Mouse (Mus musculus) right cerebral cortex, adult 18-20 months (tissue): ENCODE data around the gene Kcnma1.

Experiments
- DNase-seq: peaks from one replicate; pipeline ENCODE4 v3.0.0; 2022; ENCODE audit warnings: mixed read lengths

Kcnma1 gene

DNA sequence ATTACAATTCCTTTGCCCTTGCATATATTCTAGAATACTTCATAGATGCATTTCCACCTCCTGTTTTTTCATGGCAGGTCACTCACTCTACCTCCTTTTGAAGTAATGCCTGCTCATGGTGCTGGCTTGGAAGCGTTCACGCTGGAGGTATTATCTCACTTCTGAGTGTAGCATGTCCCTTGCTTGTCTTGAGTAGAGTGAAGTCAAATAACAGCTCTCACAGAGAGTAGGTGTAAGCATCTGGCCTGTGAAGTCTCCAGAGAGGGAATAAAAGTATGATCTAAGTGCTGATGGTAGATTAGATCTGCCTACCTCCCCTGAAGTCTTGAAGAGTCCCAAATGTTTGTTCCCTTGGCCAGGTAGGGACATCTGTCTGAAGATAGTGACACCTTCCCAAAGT, 607.2 kb downstream of the Kcnma1 start:
- peak; percentile 29 for DNase-seq

GRCm38 (mm10) chr14:23400777-23401469, 613.4 kb downstream of the Kcnma1 start:
- DNase-seq = peak; percentile 43

DNA sequence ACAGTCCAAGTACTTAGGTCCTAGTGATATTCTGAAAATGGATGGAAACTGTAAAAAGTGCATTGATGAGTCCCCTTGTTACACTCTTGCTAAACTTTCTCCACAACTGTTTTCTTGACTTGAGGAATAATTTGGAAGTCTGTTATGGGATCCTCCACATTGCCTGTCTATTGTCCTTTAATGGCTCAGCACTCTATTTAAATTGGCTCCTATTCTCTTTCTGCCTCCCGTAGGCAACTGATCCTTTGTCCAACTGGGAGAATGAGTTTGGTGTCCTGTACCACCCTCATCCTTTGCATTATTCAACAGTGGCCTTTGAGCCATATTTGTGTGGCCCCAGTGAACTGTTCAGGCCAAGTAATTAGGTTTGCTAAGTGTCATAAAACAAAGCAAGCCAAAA, 616.6 kb downstream of the Kcnma1 start:
- DNase-seq = no peak

DNA sequence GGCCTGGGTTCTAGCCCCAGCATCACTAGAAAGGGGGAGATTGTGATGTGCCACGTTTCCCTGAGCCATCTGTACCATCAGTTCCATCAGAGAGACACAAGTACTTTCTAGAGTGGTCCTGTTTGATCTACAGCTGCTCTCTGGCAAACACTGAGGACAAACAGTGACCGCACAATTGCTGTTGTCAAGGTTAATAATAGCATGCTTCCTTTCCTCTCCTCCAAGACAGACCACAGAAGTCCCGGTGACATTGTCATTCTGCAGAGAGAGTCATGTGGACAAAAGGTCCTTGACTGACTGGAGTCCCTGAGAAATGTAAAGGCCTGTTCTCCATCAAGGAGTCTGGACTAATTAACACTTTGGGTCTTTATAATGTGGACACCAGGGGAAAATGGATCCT, 622.7 kb downstream of the Kcnma1 start:
- DNase-seq = no peak

DNA sequence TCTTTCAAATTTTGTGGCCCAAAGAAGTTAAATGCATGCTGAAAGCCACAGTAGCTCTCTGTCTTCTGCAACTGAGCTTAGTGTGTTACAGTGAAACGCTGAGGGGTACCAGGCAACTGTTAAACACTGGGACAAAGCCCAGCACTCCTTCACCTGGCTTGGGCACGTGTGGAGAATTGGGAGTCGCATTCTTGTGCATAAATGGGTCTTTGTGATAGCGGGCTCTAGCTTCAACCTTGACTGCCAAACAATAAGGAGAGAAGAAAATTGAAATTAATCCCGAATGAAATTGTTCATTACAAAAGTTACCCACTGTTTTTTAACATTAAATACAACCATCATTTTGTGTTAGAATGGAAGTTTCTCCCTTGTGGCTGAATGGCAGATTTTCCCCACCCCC, 623.5 kb downstream of the Kcnma1 start:
- DNase-seq = no peak

DNA sequence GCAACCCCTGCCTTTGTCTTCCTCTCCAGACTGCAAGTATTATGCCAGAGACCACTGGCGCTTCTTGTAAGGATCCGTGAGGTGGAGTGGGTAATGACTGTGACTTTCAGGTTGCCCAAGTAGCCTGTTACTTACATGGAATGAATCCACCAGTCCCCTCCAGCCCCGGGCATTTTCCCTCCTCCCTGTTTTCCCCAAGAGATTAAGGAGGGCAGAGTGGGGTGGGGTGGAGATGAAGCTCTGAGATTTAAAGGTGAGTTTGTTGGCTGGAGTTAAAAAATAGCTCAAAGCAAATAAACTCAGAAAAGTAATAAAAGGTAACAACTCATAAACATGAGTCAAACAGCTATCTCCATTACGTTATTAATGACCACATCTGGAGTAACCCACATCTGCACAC, 624.1 kb downstream of the Kcnma1 start:
- DNase-seq = no peak

DNA sequence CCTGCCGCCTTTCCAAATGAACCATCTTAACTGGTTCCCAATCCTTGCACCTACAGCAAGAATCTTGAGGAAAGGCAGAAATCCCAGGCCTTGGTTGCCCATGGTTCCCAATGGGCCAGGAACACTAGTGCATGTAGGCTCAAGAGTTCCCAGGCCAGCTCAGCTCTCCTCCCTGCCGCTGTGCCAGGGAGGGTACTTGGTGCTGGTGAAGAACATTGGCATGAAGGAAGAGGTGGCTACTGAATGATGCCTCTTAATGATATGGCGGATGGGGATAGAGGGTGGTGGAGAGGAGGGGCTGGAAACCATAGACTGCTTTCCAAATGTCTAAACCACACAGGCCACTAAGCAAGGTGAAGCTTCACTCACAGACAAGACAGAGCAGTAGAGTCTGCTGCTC, 627.5 kb downstream of the Kcnma1 start:
- no peak for DNase-seq

DNA sequence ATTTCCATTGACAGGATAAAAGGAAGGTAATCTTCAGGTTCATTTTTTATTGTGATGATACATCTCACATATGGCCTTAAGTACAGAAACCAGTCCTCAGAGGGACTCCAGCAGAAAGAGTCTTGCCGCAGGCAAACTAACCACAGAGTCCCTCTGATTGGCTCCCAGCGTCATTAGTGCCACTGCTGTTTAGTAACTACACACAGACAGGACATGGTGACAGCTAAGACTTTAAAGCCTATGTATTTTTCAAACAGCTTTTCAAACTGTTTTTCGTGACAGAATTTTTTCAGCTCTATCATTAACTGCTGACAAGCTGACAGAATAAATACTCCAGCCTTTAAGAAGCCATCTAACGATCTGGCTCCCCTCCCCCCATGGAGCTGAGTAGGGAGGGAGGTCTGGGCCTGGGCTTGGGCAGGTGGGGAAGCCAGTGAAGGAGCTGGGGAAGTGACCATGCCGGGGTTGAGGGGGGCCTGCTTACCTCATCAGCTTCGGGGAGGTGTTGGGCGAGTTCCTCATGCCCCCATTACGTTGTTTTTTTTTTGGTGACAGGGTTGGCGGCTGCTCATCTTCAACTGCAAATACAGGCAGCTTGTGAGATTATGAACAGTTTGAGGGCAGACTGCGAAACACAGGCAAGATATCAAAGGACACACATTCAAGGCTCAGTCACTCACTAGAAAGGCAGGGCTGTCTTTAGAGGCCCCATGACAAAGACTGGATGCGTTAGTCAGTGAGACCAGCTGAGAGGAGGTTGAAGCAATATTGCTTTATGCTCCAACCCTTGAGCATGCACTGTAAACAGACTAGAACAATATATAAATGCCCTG, 628.3 kb downstream of the Kcnma1 start:
- DNase-seq = no peak

GRCm38 (mm10) chr14:23378351-23379087, 635.8 kb downstream of the Kcnma1 start:
- no peak for DNase-seq

GRCm38 (mm10) chr14:23372021-23372420, 642.3 kb downstream of the Kcnma1 start:
- no peak for DNase-seq

DNA sequence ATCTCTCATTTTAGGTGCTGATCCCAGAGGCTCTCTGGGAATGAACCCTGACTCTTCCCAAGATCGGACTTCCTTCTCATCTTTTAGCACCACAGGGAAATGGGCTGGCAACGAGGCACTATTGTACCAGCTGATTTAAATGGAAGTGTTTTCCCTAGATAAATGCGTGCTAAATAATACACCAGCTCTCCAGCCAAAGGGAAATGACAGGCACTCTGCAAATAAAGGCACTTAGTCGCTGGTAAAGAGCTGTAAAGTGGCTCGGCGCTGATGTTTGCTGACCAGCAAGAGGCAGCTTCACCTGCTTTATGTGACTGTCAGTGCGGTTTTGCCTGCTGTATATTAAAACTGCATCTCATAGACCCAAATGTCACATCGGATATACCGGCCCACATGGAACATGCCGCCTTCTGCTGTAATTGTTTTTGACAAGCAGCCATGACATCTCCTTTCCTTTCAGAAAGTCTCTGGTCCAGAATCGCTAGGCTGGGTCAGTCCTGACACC, 653.7 kb downstream of the Kcnma1 start:
- no peak for DNase-seq

DNA sequence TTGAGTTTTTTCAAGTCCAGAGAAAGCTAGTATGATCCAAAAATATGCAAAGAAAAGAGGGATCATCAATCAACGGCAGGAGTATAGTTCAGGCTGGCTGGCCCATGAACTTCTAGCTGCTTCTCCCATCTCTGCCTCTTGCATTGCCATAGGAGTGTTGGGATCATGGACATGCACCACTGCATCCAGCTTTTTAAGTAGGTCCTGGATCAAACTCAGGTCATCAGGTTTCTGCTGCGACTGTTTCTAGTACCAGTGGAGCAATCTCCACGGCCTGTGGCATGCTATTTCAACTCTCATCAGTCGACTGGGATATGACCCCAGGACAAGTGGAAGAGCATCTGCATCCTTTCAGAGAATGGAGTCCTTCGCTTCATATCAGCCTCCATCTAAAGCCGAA, 655.5 kb downstream of the Kcnma1 start:
- DNase-seq = no peak

DNA sequence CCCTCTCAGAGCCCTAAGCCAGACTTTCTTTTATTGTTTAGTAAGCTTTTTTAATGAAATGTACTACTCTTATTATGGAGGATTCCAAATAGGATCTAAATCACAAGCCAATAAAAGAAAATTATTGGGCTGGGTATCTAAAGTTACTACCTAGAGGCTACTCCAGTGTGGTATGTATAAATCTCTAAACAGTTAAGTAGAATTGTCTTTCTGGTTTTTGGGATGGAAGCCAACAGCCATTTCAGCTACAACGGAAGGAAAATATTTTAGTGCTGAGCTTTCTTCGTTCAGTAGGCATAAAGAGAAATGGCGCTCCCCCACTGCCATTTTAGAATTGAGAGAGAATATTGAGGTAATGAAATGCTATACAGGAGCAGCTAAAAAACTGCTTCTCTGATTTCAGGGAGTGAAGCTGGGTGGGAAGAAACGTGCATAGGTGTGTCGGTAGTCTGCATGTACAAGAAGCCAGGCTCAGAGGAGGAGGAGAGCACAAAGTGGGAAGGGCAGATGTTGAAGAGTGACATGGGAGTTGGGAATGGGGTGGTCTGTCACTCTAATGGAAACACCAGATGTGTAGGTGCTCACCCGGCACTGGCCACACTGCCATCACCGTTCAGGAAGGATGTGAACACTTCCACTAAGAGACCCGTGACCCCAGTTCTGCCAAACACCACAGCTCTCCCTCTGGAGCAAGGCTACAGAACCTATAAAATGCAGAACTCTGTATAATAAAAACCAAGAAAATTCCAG, 656.6 kb downstream of the Kcnma1 start:
- no peak for DNase-seq

DNA sequence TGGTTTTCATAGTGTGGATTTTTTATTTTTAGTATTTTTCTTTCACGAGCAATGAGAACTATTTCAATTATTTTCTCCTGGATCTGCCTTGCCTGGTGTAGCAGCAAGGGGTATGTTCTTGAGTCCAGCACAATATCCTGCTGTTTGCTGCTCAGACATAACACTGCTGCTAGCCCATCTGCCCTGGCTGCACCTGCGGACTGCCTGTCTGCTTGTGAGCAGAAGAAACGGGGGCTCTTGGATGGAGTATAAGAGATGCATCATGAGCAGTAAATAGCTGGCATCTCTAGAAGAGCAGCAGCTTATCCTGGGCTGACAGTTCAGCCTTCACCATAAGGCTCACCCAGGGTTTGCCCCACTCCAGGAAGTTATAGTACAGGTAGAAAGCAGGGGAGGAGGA, 687.5 kb downstream of the Kcnma1 start:
- no peak for DNase-seq

DNA sequence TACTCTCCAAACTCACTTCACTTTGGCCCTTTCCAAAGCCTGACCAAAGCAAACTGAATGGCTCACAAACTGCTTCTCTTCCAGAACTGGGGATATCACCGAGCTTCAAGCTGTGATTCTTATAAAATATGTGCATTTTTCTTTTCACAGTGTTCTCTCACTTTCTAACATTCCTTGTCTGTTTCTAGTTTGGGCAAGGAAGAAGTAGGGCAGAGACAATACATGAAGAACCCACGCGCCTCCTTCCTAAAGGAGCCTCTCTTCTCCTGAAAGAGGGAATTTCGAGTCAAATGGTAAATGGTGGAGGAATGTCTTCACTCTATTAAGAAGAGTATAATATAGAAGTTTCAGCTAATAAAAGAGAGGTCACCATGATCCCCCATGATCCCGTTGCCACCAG, 709.0 kb downstream of the Kcnma1 start:
- DNase-seq = no peak

- DNase-seq = no peak
Measured at GRCm38 (mm10) chr14:23300443-23300842, 713.8 kb downstream of the Kcnma1 start.

GRCm38 (mm10) chr14:23290634-23291033, 723.7 kb downstream of the Kcnma1 start:
- no peak for DNase-seq

DNA sequence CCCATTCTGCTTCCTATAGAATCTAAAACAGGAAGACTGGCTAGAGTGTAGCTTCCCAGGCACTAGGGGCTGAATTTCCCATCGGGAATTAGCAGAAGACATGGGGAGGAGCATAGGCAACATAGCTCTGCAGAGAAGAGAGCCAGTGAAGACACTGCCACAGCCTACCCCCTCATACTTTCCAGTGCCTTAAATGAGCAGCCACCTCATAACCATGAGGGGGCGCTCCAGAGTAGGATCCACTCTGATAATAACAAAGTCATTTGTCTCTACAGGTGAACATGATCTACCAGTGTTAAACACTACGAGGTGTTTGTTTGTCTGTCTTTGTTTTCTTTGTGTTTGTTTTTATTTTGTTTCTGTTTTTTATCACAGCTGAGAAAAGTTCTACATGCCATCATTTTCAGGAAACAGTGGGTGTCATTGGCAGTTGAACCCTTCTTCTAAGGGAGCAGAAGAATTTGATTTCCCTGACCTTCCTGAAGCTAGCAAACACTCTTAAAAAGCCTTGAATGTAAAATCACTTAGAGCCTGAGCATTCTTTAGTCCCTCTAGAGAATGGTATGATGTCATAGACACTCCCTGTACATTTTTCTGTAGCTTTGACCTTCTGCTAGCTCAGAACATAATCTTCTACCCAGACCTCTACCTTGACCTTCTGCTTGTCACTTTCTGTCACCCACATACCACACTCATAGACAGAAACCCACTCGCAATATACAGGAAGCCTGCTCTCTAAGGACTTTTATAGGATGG, 747.6 kb downstream of the Kcnma1 start:
- DNase-seq = no peak

DNA sequence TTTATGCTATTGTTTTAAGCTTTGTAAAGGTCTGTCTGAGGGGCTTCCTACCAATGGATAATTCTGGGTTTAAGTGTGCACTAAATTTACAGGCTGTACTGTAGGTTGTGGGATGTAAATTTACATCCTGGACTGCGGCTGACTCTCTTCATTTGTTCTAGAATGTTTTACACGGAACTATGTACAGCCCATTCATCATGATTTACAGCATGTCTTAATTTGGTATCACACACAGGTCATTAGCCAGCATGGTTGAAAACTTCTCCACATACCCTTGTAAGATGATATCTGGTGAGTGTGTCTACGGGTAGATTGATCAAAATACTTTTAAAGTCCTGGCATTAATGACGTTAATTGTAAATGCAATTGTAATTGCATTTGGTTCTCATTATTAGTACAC, 761.1 kb downstream of the Kcnma1 start:
- DNase-seq = no peak

- no peak for DNase-seq
Measured at GRCm38 (mm10) chr14:23244446-23244845, 769.8 kb downstream of the Kcnma1 start.

DNA sequence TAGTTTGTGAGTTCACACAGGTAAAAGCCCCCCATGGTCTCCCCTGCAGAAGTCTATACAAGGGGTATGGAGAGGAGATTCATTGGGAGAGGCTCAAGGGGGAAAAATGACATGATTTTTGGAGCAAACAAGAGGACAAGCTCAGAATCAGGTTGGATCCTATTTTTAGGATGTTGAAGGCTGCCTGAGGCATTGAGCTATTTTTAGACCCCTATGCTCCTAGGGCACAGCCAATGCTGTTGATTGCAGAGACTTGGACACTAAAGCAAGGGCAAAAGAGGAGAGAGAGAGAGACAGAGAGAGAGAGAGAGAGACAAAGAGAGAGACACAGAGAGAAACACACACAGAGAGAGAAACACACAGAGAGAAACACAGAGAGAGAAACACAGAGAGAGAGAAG, 770.4 kb downstream of the Kcnma1 start:
- no peak for DNase-seq
